Mouse (Mus musculus) cerebellum, adult 2 months (tissue): ENCODE measurements around the gene Cav3. TPM values are rescaled to one million over a fixed set of nuclear protein-coding genes. Genes with fewer than 3 reads are reported as not detected.

Source experiments
- DNase-seq, 2 experiments: peaks; one replicate each; pipeline ENCODE4 v3.0.0; 2021
- H3K27ac ChIP-seq: fragments of 200-500 bp; 2 replicates; pipeline ENCODE4 v1.5.1; 2012; ENCODE audit warnings: low read length, control low read depth, inconsistent platforms; ENCODE audit not compliant: insufficient read depth
- H3K27me3 ChIP-seq: fragments of 200-500 bp; 2 replicates; pipeline ENCODE4 v1.6.1; 2012; ENCODE audit warnings: inconsistent platforms, mild to moderate bottlenecking, low read length, moderate library complexity; ENCODE audit not compliant: control insufficient read depth, insufficient read depth
- H3K4me1 ChIP-seq: fragments of 200-500 bp; 2 replicates; pipeline ENCODE4 v1.6.1; 2011; ENCODE audit warnings: low read length; ENCODE audit not compliant: control insufficient read depth, insufficient read depth
- H3K4me3 ChIP-seq: fragments of 200-500 bp; replicated peaks from 2 replicates; pipeline ENCODE3; 2011; ENCODE audit warnings: mild to moderate bottlenecking, low read depth, low read length, control low read depth; ENCODE audit not compliant: insufficient read depth
- CTCF ChIP-seq: fragments of 200-500 bp; IDR thresholded peaks from 2 replicates; pipeline ENCODE4 v1.5.1; 2011; ENCODE audit warnings: low read depth, mild to moderate bottlenecking, control low read depth, low read length, moderate library complexity, borderline replicate concordance; ENCODE audit not compliant: insufficient read depth
- POLR2A ChIP-seq: fragments of 200-500 bp; IDR thresholded peaks from 2 replicates; pipeline ENCODE4 v1.6.1; 2011; ENCODE audit warnings: low read length, control low read depth, borderline replicate concordance; ENCODE audit not compliant: insufficient read depth
- WGBS: fragments of 180-500 bp; shearing (Covaris S2); methylation state at CpG from one replicate; pipeline ENCODE4 v1.1.7; 2018; 5-methylcytosine and 5-hydroxymethylcytosine counted together
- polyA plus RNA-seq: library from polyadenylated mRNA; depleted of rRNA; stranded (reverse); fragments of >200 nt; gene quantifications from 2 replicates; pipeline ENCODE4 v1.2.3, GENCODE M21; 2012

Gene Cav3
- polyA plus RNA-seq, 1 experiment, result 0.51 TPM

- no peak overlapping the region for H3K27ac ChIP-seq
- DNase-seq, result peak; percentile 21 to 59
Observed at GRCm38 (mm10) chr6:112465441-112465840, 6.1 kb downstream of the Cav3 start.

GRCm38 (mm10) chr6:112466001-112466400 is 6.7 kb downstream of the Cav3 start:
- Histone ChIP-seq H3K4me1 (peaks cover 15% of the 10 kb centered on the region), H3K4me3 (no peak overlapping the region), H3K27me3 (no peaks in the 10 kb centered on the region), H3K27ac (no peak overlapping the region)
- TF ChIP-seq CTCF (no peak), POLR2A (no peak)
- no peak for DNase-seq

More at GRCm38 (mm10) chr6:112465441-112465840, 6.1 kb downstream of the Cav3 start:
- H3K27me3 ChIP-seq, result no peaks in the 10 kb centered on the region
- 20% methylated on average over 3 of the region's 3 CpGs for WGBS
- TF ChIP-seq POLR2A, result no peak
- no peak for TF ChIP-seq CTCF
- H3K4me1 ChIP-seq, result peaks cover 15% of the 10 kb centered on the region
- no peak overlapping the region for H3K4me3 ChIP-seq

GRCm38 (mm10) chr6:112471644-112472043 is 12.3 kb downstream of the Cav3 start:
- 92% methylated on average over 4 of the region's 4 CpGs for WGBS
- no peak for DNase-seq
- no peak overlapping the region for H3K4me3 ChIP-seq

GRCm38 (mm10) chr6:112479861-112480260 is 20.6 kb downstream of the Cav3 start:
- DNase-seq, result no peak
- Histone ChIP-seq H3K27me3 (no peaks in the 10 kb centered on the region), H3K4me1 (no peaks in the 10 kb centered on the region), H3K4me3 (no peak overlapping the region), H3K27ac (no peak overlapping the region)
- TF ChIP-seq POLR2A, result no peak
- TF ChIP-seq CTCF, result no peak
- WGBS, result 62% methylated on average over 13 of the region's 13 CpGs

More at GRCm38 (mm10) chr6:112471644-112472043, 12.3 kb downstream of the Cav3 start:
- Histone ChIP-seq H3K27me3 (no peaks in the 10 kb centered on the region), H3K4me1 (no peaks in the 10 kb centered on the region), H3K27ac (no peak overlapping the region)
- TF ChIP-seq POLR2A (no peak), CTCF (no peak)

GRCm38 (mm10) chr6:112484316-112484715 is 25.0 kb downstream of the Cav3 start:
- TF ChIP-seq CTCF (peak; percentile 73), POLR2A (no peak)
- no peak overlapping the region for H3K4me3 ChIP-seq
- WGBS, result 5% methylated on average over 4 of the region's 4 CpGs
- H3K27ac ChIP-seq, result no peak overlapping the region
- H3K27me3 ChIP-seq, result no peaks in the 10 kb centered on the region
- peak; percentile 13 to 22 for DNase-seq
- H3K4me1 ChIP-seq, result no peaks in the 10 kb centered on the region

GRCm38 (mm10) chr6:112487993-112488392 is 28.7 kb downstream of the Cav3 start:
- H3K4me3 ChIP-seq, result no peak overlapping the region
- no peak overlapping the region for H3K27ac ChIP-seq
- H3K4me1 ChIP-seq, result 0 out of 2 replicates have a peak, but pooled peaks cover 3% of the 10 kb centered on the region
- TF ChIP-seq POLR2A (no peak), CTCF (no peak)
- H3K27me3 ChIP-seq, result no peaks in the 10 kb centered on the region; the same call in 1 of the 2 replicates
- 91% methylated on average over 5 of the region's 5 CpGs for WGBS
- DNase-seq, result no peak

GRCm38 (mm10) chr6:112488821-112489180 is 29.5 kb downstream of the Cav3 start:
- no peak for DNase-seq
- H3K27ac ChIP-seq, result no peak overlapping the region
- TF ChIP-seq POLR2A (no peak), CTCF (no peak)
- H3K4me3 ChIP-seq, result no peak overlapping the region
- 17% methylated on average over 24 of the region's 24 CpGs for WGBS
- H3K27me3 ChIP-seq, result no peaks in the 10 kb centered on the region; the same call in 1 of the 2 replicates
- H3K4me1 ChIP-seq, result 0 out of 2 replicates have a peak, but pooled peaks cover 3% of the 10 kb centered on the region

GRCm38 (mm10) chr6:112489181-112489909 is 30.0 kb downstream of the Cav3 start:
- no peaks in the 10 kb centered on the region; the same call in 1 of the 2 replicates for H3K27me3 ChIP-seq
- 0 out of 2 replicates have a peak, but pooled peaks cover 3% of the 10 kb centered on the region for H3K4me1 ChIP-seq
- 5% methylated on average over 72 of the region's 72 CpGs for WGBS
- no peak overlapping the region for H3K27ac ChIP-seq
- DNase-seq, result no peak
- TF ChIP-seq POLR2A (no peak), CTCF (no peak)
- H3K4me3 ChIP-seq, result no peak overlapping the region
